Mouse (Mus musculus) limb, embryonic 13.5 days (tissue): ENCODE data around the gene Ankle2. TPM values are rescaled to one million over a fixed set of nuclear protein-coding genes. Genes with fewer than 3 reads are reported as not detected.

Experiments
- ATAC-seq: fragments of 200-750 bp; cut with Nextera tagmentation; 2 replicates; pipeline ENCODE4 v1.8.0; 2017; ENCODE audit warnings: low read depth, moderate number of reproducible peaks, moderate TSS enrichment; ENCODE audit not compliant: low FRiP score
- H3K27ac ChIP-seq: fragments of 300-500 bp; sonication (generic); 2 replicates; pipeline ENCODE4 v1.5.1; 2015; ENCODE audit warnings: inconsistent platforms, mild to moderate bottlenecking, moderate library complexity
- H3K27me3 ChIP-seq: fragments of 300-500 bp; sonication (generic); 2 replicates; pipeline ENCODE4 v1.6.1; 2015; ENCODE audit warnings: mild to moderate bottlenecking, inconsistent platforms
- H3K36me3 ChIP-seq: fragments of 300-500 bp; sonication (generic); 2 replicates; pipeline ENCODE4 v1.6.1; 2015; ENCODE audit warnings: inconsistent platforms, mild to moderate bottlenecking, moderate library complexity
- H3K4me1 ChIP-seq: fragments of 300-500 bp; sonication (generic); 2 replicates; pipeline ENCODE4 v1.6.1; 2015; ENCODE audit warnings: inconsistent platforms
- H3K4me2 ChIP-seq: fragments of 300-500 bp; sonication (generic); replicated peaks from 2 replicates; pipeline ENCODE4 v1.6.1; 2015; ENCODE audit warnings: inconsistent platforms, mild to moderate bottlenecking, moderate library complexity
- H3K4me3 ChIP-seq: fragments of 300-500 bp; sonication (generic); 2 replicates; pipeline ENCODE4 v1.5.1; 2015; ENCODE audit warnings: moderate library complexity, mild to moderate bottlenecking, inconsistent platforms
- H3K9ac ChIP-seq: fragments of 300-500 bp; sonication (generic); 2 replicates; pipeline ENCODE4 v1.6.1; 2015; ENCODE audit warnings: mild to moderate bottlenecking, inconsistent platforms
- H3K9me3 ChIP-seq: fragments of 300-500 bp; sonication (generic); 2 replicates; pipeline ENCODE4 v1.6.1; 2016; ENCODE audit warnings: inconsistent platforms
- WGBS: fragments of 180-500 bp; shearing (Covaris S2); methylation state at CpG from one replicate; pipeline ENCODE4 v1.1.7; 2015; 5-methylcytosine and 5-hydroxymethylcytosine counted together
- polyA plus RNA-seq: library from polyadenylated mRNA; unstranded; fragments of >200 nt; fragmentation: Nextera tagmentation; extraction: Ambion mirVana; gene quantifications from 2 replicates; pipeline ENCODE4 v1.2.1, GENCODE M21; 2015

The Ankle2 gene
- polyA plus RNA-seq, 1 experiment from 2014 or later: 34.1 TPM

- Histone ChIP-seq H3K9me3 (no peaks in the 10 kb centered on the region), H3K4me2 (peak within 1 kb of the TSS; percentile 93), H3K27me3 (peaks cover 24% of the 10 kb centered on the region), H3K27ac (no peak within 1 kb of the TSS; the same call in 1 of the 2 replicates), H3K4me3 (peak within 1 kb of the TSS; percentile 83), H3K4me1 (peaks cover 18% of the 10 kb centered on the region), H3K9ac (peak within 1 kb of the TSS; percentile 86), H3K36me3 (peaks cover 19% of the 10 kb centered on the region)
- 0% methylated on average over 51 of the region's 64 CpGs for WGBS
- peak; percentile 99 for ATAC-seq
These were observed 55.1 kb downstream of the Ankle2 start, which contains the start of the genes Pxmp2 and Pole for GRCm38 (mm10) chr5:110285770-110286445. Gene Pxmp2, minus strand, starts transcription at chr5:110286186. Gene Pole, plus strand, starts transcription at chr5:110286306.

- peaks cover 24% of the 10 kb centered on the region for H3K27me3 ChIP-seq
- peaks cover 26% of the 10 kb centered on the region for H3K36me3 ChIP-seq
- H3K4me1 ChIP-seq: peaks cover 18% of the 10 kb centered on the region
- no peaks in the 10 kb centered on the region for H3K9me3 ChIP-seq
- peak overlapping the region; percentile 83 for H3K4me3 ChIP-seq
- peak overlapping the region; percentile 86 for H3K9ac ChIP-seq
- no peak overlapping the region; the same call in 1 of the 2 replicates for H3K27ac ChIP-seq
- ATAC-seq: peak; percentile 81
- 3% methylated on average over 31 of the region's 31 CpGs for WGBS
- peak overlapping the region; percentile 93 for H3K4me2 ChIP-seq
These were observed 55.8 kb downstream of the Ankle2 start for GRCm38 (mm10) chr5:110286446-110287083.

- H3K27ac ChIP-seq: no peak overlapping the region
- peaks cover 31% of the 10 kb centered on the region for H3K36me3 ChIP-seq
- H3K9ac ChIP-seq: peak overlapping the region; percentile 86
- H3K4me3 ChIP-seq: peak overlapping the region; percentile 83
- peaks cover 18% of the 10 kb centered on the region for H3K4me1 ChIP-seq
- peak overlapping the region; percentile 93 for H3K4me2 ChIP-seq
- 79% methylated on average over 2 of the region's 2 CpGs for WGBS
- no peak for ATAC-seq
- H3K9me3 ChIP-seq: no peaks in the 10 kb centered on the region
- peaks cover 24% of the 10 kb centered on the region for H3K27me3 ChIP-seq
These were observed 56.3 kb downstream of the Ankle2 start for GRCm38 (mm10) chr5:110287084-110287475.

- H3K9me3 ChIP-seq: no peaks in the 10 kb centered on the region
- H3K9ac ChIP-seq: no peak overlapping the region
- H3K36me3 ChIP-seq: peaks cover 69% of the 10 kb centered on the region
- no peak overlapping the region for H3K4me2 ChIP-seq
- H3K4me3 ChIP-seq: no peak overlapping the region
- H3K27me3 ChIP-seq: no peaks in the 10 kb centered on the region
- no peak overlapping the region for H3K27ac ChIP-seq
- no peak for ATAC-seq
- H3K4me1 ChIP-seq: peaks cover 11% of the 10 kb centered on the region
- 92% methylated on average over 1 of the region's 1 CpGs for WGBS
These were observed 60.8 kb downstream of the Ankle2 start for GRCm38 (mm10) chr5:110291649-110292048.

GRCm38 (mm10) chr5:110296637-110297036, 65.8 kb downstream of the Ankle2 start:
- H3K27ac ChIP-seq: no peak overlapping the region
- no peak overlapping the region for H3K9ac ChIP-seq
- WGBS: 97% methylated on average over 1 of the region's 1 CpGs
- no peak overlapping the region for H3K4me2 ChIP-seq
- peaks cover 90% of the 10 kb centered on the region for H3K36me3 ChIP-seq
- no peak for ATAC-seq
- H3K9me3 ChIP-seq: no peaks in the 10 kb centered on the region
- H3K4me1 ChIP-seq: no peaks in the 10 kb centered on the region
- no peak overlapping the region for H3K4me3 ChIP-seq
- H3K27me3 ChIP-seq: no peaks in the 10 kb centered on the region

- Histone ChIP-seq H3K27me3 (no peaks in the 10 kb centered on the region), H3K4me2 (no peak overlapping the region), H3K4me1 (no peaks in the 10 kb centered on the region), H3K36me3 (peaks cover 95% of the 10 kb centered on the region), H3K4me3 (no peak overlapping the region), H3K27ac (no peak overlapping the region), H3K9me3 (no peaks in the 10 kb centered on the region), H3K9ac (no peak overlapping the region)
- WGBS: 93% methylated on average over 2 of the region's 2 CpGs
- ATAC-seq: no peak
These were observed 69.8 kb downstream of the Ankle2 start for GRCm38 (mm10) chr5:110300591-110300990.

Other genes starting within 250 kb of the Ankle2 start
- 27.5 and 28.2 TPM in 2 replicates for gene Zfp932, start 234.5 kb upstream of the Ankle2 start, polyA plus RNA-seq
- 3.7 and 5.1 TPM in 2 replicates for gene Gm17655, start 158.5 kb upstream of the Ankle2 start, polyA plus RNA-seq
- 1.0 and 1.1 TPM in 2 replicates for gene Gm35315, start 136.6 kb upstream of the Ankle2 start, polyA plus RNA-seq
- gene Plcxd1, start 131.0 kb upstream of the Ankle2 start, polyA plus RNA-seq: 1.6 and 1.9 TPM in 2 replicates
- gene Gtpbp6, start 122.8 kb upstream of the Ankle2 start, polyA plus RNA-seq: 33.6 and 33.7 TPM in 2 replicates
- gene Zfp605, start 120.9 kb upstream of the Ankle2 start, polyA plus RNA-seq: 5.3 and 5.7 TPM in 2 replicates
- 30.1 and 32.3 TPM in 2 replicates for gene Chfr, start 95.2 kb upstream of the Ankle2 start, polyA plus RNA-seq
- gene Golga3, start 54.3 kb upstream of the Ankle2 start, polyA plus RNA-seq: 24.6 and 29.3 TPM in 2 replicates
- 79.0 and 79.1 TPM in 2 replicates for gene Pgam5, start 38.9 kb downstream of the Ankle2 start, polyA plus RNA-seq
- 8.0 and 9.7 TPM in 2 replicates for gene Pxmp2, start 55.2 kb downstream of the Ankle2 start, polyA plus RNA-seq
- gene Pole, start 55.3 kb downstream of the Ankle2 start, polyA plus RNA-seq: 31.5 and 32.8 TPM in 2 replicates
- gene P2rx2, start 112.2 kb downstream of the Ankle2 start, polyA plus RNA-seq: 0.92 TPM in 2 replicates
- gene Lrcol1, start 113.7 kb downstream of the Ankle2 start, polyA plus RNA-seq: not detected in 2 replicates
- 16.0 and 17.3 TPM in 2 replicates for gene Fbrsl1, start 217.5 kb downstream of the Ankle2 start, polyA plus RNA-seq